Mouse (Mus musculus) lung, postnatal 0 days (tissue): ENCODE data around the gene Lmntd2.

Experiments used
- CTCF ChIP-seq: IDR thresholded peaks from 2 replicates; pipeline ENCODE4 v1.5.1; 2016; ENCODE audit warnings: antibody characterized with exemption, mild to moderate bottlenecking
- EP300 ChIP-seq: IDR thresholded peaks from 2 replicates; pipeline ENCODE4 v1.6.1; 2016; ENCODE audit warnings: antibody characterized with exemption, mild to moderate bottlenecking, control low read depth

DNA sequence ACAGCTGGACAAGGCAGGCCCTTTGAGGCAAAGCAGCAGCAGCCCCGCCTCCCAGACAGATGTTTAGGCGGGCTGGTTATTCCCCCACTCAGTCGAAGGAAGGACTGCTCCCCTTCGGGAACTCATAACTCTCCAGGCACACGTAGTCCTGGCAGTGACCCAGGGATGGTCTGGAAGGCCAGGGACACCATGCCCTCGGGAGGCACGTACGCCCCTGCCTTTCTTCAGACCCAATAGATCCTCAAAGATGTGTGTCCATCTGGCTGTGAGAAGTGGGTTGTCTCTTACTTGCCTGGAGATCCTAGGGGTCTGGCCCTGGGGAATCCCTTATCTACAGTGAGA lies 8.2 kb upstream of the Lmntd2 start:
- TF ChIP-seq CTCF, result no peak
- 0 out of 2 replicates have a peak, but pooled peaks have one; percentile 24 for TF ChIP-seq EP300
